Mouse (Mus musculus): ENCODE measurements around the gene Dnaja2. TPM values are rescaled to one million over a fixed set of nuclear protein-coding genes. Genes with fewer than 3 reads are reported as not detected.

The Dnaja2 gene
- polyA plus RNA-seq, 1 experiment from 2014 or later = 154 TPM

GRCm38 (mm10) chr8:85563336-85563735, 8.2 kb upstream of the Dnaja2 start:
- WGBS = 94% methylated on average over 8 of the region's 8 CpGs
- Histone ChIP-seq H3K4me2 (ENCODE audit: low read length) (no peak overlapping the region), H3K9me3 (ENCODE audit: control insufficient read depth, low read length) (no peaks in the 10 kb centered on the region), H3K9ac (ENCODE audit: low read length) (no peak overlapping the region), H3K27me3 (replicated peaks; ENCODE audit: control insufficient read depth, insufficient read depth, low read length) (no peaks in the 10 kb centered on the region), H3K27ac (ENCODE audit: low read depth) (no peak overlapping the region), H3K36me3 (ENCODE audit: control insufficient read depth, insufficient read depth, low read length) (no peaks in the 10 kb centered on the region), H3K4me1 (replicated peaks; ENCODE audit: control insufficient read depth, insufficient read depth, low read length) (no peaks in the 10 kb centered on the region), H3K4me3 (ENCODE audit: low read depth, low read length) (no peak overlapping the region)
- DNase-seq (ENCODE audit: low spot score) (no peak), ATAC-seq (replicated peaks; ENCODE audit: low FRiP score, low TSS enrichment, low read depth) (no peak)

GRCm38 (mm10) chr8:85559966-85560365, 4.8 kb upstream of the Dnaja2 start:
- no peaks in the 10 kb centered on the region for H3K36me3 ChIP-seq (ENCODE audit: control insufficient read depth, insufficient read depth, low read length)
- H3K9ac ChIP-seq (ENCODE audit: low read length) = no peak overlapping the region
- peaks cover 4% of the 10 kb centered on the region for H3K4me1 ChIP-seq (replicated peaks; ENCODE audit: control insufficient read depth, insufficient read depth, low read length)
- ATAC-seq (replicated peaks; ENCODE audit: low FRiP score, low TSS enrichment, low read depth) (no peak), DNase-seq (ENCODE audit: low spot score) (no peak)
- no peaks in the 10 kb centered on the region for H3K27me3 ChIP-seq (replicated peaks; ENCODE audit: control insufficient read depth, insufficient read depth, low read length)
- no peak overlapping the region for H3K4me3 ChIP-seq (ENCODE audit: low read depth, low read length)
- 61% methylated on average over 2 of the region's 2 CpGs for WGBS
- no peak overlapping the region for H3K4me2 ChIP-seq (ENCODE audit: low read length)
- H3K9me3 ChIP-seq (ENCODE audit: control insufficient read depth, low read length) = no peaks in the 10 kb centered on the region
- H3K27ac ChIP-seq (ENCODE audit: low read depth) = no peak overlapping the region

- ATAC-seq (replicated peaks; ENCODE audit: low FRiP score, low TSS enrichment, low read depth) = no peak
- H3K4me3 ChIP-seq (ENCODE audit: low read depth, low read length) = no peak overlapping the region
- no peaks in the 10 kb centered on the region for H3K27me3 ChIP-seq (replicated peaks; ENCODE audit: control insufficient read depth, insufficient read depth, low read length)
- peaks cover 4% of the 10 kb centered on the region for H3K4me1 ChIP-seq (replicated peaks; ENCODE audit: control insufficient read depth, insufficient read depth, low read length)
- no peak overlapping the region for H3K9ac ChIP-seq (ENCODE audit: low read length)
- H3K4me2 ChIP-seq (ENCODE audit: low read length) = no peak overlapping the region
- no peak for DNase-seq (ENCODE audit: low spot score)
- no peaks in the 10 kb centered on the region for H3K9me3 ChIP-seq (ENCODE audit: control insufficient read depth, low read length)
- WGBS = 77% methylated on average over 1 of the region's 1 CpGs
- H3K27ac ChIP-seq (ENCODE audit: low read depth) = no peak overlapping the region
- H3K36me3 ChIP-seq (ENCODE audit: control insufficient read depth, insufficient read depth, low read length) = no peaks in the 10 kb centered on the region
Observed at GRCm38 (mm10) chr8:85559201-85559600, 4.1 kb upstream of the Dnaja2 start.

GRCm38 (mm10) chr8:85557601-85557986, 2.5 kb upstream of the Dnaja2 start:
- ATAC-seq (replicated peaks; ENCODE audit: low FRiP score, low TSS enrichment, low read depth) (no peak), DNase-seq (ENCODE audit: low spot score) (no peak)
- no peaks in the 10 kb centered on the region for H3K9me3 ChIP-seq (ENCODE audit: control insufficient read depth, low read length)
- no peak overlapping the region for H3K27ac ChIP-seq (ENCODE audit: low read depth)
- no peak overlapping the region for H3K4me2 ChIP-seq (ENCODE audit: low read length)
- H3K36me3 ChIP-seq (ENCODE audit: control insufficient read depth, insufficient read depth, low read length) = peaks cover 10% of the 10 kb centered on the region
- no peak overlapping the region for H3K4me3 ChIP-seq (ENCODE audit: low read depth, low read length)
- H3K4me1 ChIP-seq (replicated peaks; ENCODE audit: control insufficient read depth, insufficient read depth, low read length) = peaks cover 4% of the 10 kb centered on the region
- no peaks in the 10 kb centered on the region for H3K27me3 ChIP-seq (replicated peaks; ENCODE audit: control insufficient read depth, insufficient read depth, low read length)
- H3K9ac ChIP-seq (ENCODE audit: low read length) = no peak overlapping the region
- WGBS = 74% methylated on average over 3 of the region's 3 CpGs

GRCm38 (mm10) chr8:85556986-85557600, 1.9 kb upstream of the Dnaja2 start:
- Histone ChIP-seq H3K9ac (ENCODE audit: low read length) (no peak overlapping the region), H3K4me2 (ENCODE audit: low read length) (no peak overlapping the region), H3K4me1 (replicated peaks; ENCODE audit: control insufficient read depth, insufficient read depth, low read length) (peaks cover 4% of the 10 kb centered on the region), H3K27me3 (replicated peaks; ENCODE audit: control insufficient read depth, insufficient read depth, low read length) (no peaks in the 10 kb centered on the region), H3K9me3 (ENCODE audit: control insufficient read depth, low read length) (no peaks in the 10 kb centered on the region), H3K4me3 (ENCODE audit: low read depth, low read length) (no peak overlapping the region), H3K36me3 (ENCODE audit: control insufficient read depth, insufficient read depth, low read length) (peaks cover 15% of the 10 kb centered on the region), H3K27ac (ENCODE audit: low read depth) (no peak overlapping the region)
- DNase-seq (ENCODE audit: low spot score) (no peak), ATAC-seq (replicated peaks; ENCODE audit: low FRiP score, low TSS enrichment, low read depth) (no peak)
- WGBS = 77% methylated on average over 2 of the region's 2 CpGs

GRCm38 (mm10) chr8:85554391-85555180, 558 bp downstream of the Dnaja2 start:
- H3K36me3 ChIP-seq (ENCODE audit: control insufficient read depth, insufficient read depth, low read length) = peaks cover 40% of the 10 kb centered on the region
- peak overlapping the region; percentile 94 for H3K27ac ChIP-seq (ENCODE audit: low read depth)
- peak overlapping the region; percentile 92 for H3K9ac ChIP-seq (ENCODE audit: low read length)
- H3K4me2 ChIP-seq (ENCODE audit: low read length) = peak overlapping the region; percentile 97
- H3K9me3 ChIP-seq (ENCODE audit: control insufficient read depth, low read length) = no peaks in the 10 kb centered on the region
- H3K4me1 ChIP-seq (replicated peaks; ENCODE audit: control insufficient read depth, insufficient read depth, low read length) = peaks cover 4% of the 10 kb centered on the region
- 0% methylated on average over 43 of the region's 66 CpGs for WGBS
- H3K27me3 ChIP-seq (replicated peaks; ENCODE audit: control insufficient read depth, insufficient read depth, low read length) = no peaks in the 10 kb centered on the region
- ATAC-seq (replicated peaks; ENCODE audit: low FRiP score, low TSS enrichment, low read depth) (peak; percentile 86), DNase-seq (ENCODE audit: low spot score) (peak; percentile 69)
- peak overlapping the region; percentile 94 for H3K4me3 ChIP-seq (ENCODE audit: low read depth, low read length)

- Histone ChIP-seq H3K9ac (ENCODE audit: low read length) (no peak overlapping the region), H3K4me3 (ENCODE audit: low read depth, low read length) (no peak overlapping the region), H3K27ac (ENCODE audit: low read depth) (no peak overlapping the region), H3K27me3 (replicated peaks; ENCODE audit: control insufficient read depth, insufficient read depth, low read length) (no peaks in the 10 kb centered on the region), H3K9me3 (ENCODE audit: control insufficient read depth, low read length) (no peaks in the 10 kb centered on the region), H3K36me3 (ENCODE audit: control insufficient read depth, insufficient read depth, low read length) (peaks cover 66% of the 10 kb centered on the region), H3K4me2 (ENCODE audit: low read length) (no peak overlapping the region), H3K4me1 (replicated peaks; ENCODE audit: control insufficient read depth, insufficient read depth, low read length) (peaks cover 4% of the 10 kb centered on the region)
- 96% methylated on average over 1 of the region's 1 CpGs for WGBS
- ATAC-seq (replicated peaks; ENCODE audit: low FRiP score, low TSS enrichment, low read depth) (no peak), DNase-seq (ENCODE audit: low spot score) (no peak)
Observed at GRCm38 (mm10) chr8:85551934-85552333, 3.2 kb downstream of the Dnaja2 start.

GRCm38 (mm10) chr8:85536332-85536731, 18.8 kb downstream of the Dnaja2 start:
- 93% methylated on average over 2 of the region's 2 CpGs for WGBS
- Histone ChIP-seq H3K4me2 (ENCODE audit: low read length) (no peak overlapping the region), H3K9me3 (ENCODE audit: control insufficient read depth, low read length) (no peaks in the 10 kb centered on the region), H3K9ac (ENCODE audit: low read length) (no peak overlapping the region), H3K4me3 (ENCODE audit: low read depth, low read length) (no peak overlapping the region), H3K36me3 (ENCODE audit: control insufficient read depth, insufficient read depth, low read length) (peaks cover 62% of the 10 kb centered on the region), H3K27ac (ENCODE audit: low read depth) (no peak overlapping the region), H3K4me1 (replicated peaks; ENCODE audit: control insufficient read depth, insufficient read depth, low read length) (no peaks in the 10 kb centered on the region), H3K27me3 (replicated peaks; ENCODE audit: control insufficient read depth, insufficient read depth, low read length) (no peaks in the 10 kb centered on the region)
- ATAC-seq (replicated peaks; ENCODE audit: low FRiP score, low TSS enrichment, low read depth) (no peak), DNase-seq (ENCODE audit: low spot score) (no peak)

- Histone ChIP-seq H3K4me2 (ENCODE audit: low read length) (no peak overlapping the region), H3K27ac (ENCODE audit: low read depth) (no peak overlapping the region), H3K9me3 (ENCODE audit: control insufficient read depth, low read length) (no peaks in the 10 kb centered on the region), H3K4me1 (replicated peaks; ENCODE audit: control insufficient read depth, insufficient read depth, low read length) (no peaks in the 10 kb centered on the region), H3K36me3 (ENCODE audit: control insufficient read depth, insufficient read depth, low read length) (peaks cover 44% of the 10 kb centered on the region), H3K27me3 (replicated peaks; ENCODE audit: control insufficient read depth, insufficient read depth, low read length) (no peaks in the 10 kb centered on the region), H3K9ac (ENCODE audit: low read length) (no peak overlapping the region), H3K4me3 (ENCODE audit: low read depth, low read length) (no peak overlapping the region)
- ATAC-seq (replicated peaks; ENCODE audit: low FRiP score, low TSS enrichment, low read depth) = no peak
- no peak for DNase-seq (ENCODE audit: low spot score)
- 90% methylated on average over 1 of the region's 1 CpGs for WGBS
Observed at GRCm38 (mm10) chr8:85534163-85534562, 21.0 kb downstream of the Dnaja2 start.

All from intestine, embryonic 14.5 days (tissue).